Mouse (Mus musculus): ENCODE measurements around the gene Cryl1.

The Cryl1 gene

GRCm38 (mm10) chr14:57316662-57317600 is 81.4 kb downstream of the Cryl1 start:
- peak; percentile 74 for DNase-seq (ENCODE audit: low spot score)

- DNase-seq (ENCODE audit: low spot score) = peak; percentile 27
Measured at GRCm38 (mm10) chr14:57315976-57316375, 82.4 kb downstream of the Cryl1 start.

GRCm38 (mm10) chr14:57315551-57315950 is 82.8 kb downstream of the Cryl1 start:
- peak; percentile 31 for DNase-seq (ENCODE audit: low spot score)

GRCm38 (mm10) chr14:57301600-57302230 is 96.6 kb downstream of the Cryl1 start:
- no peak for DNase-seq (ENCODE audit: low spot score)

- no peak for DNase-seq (ENCODE audit: low spot score)
Measured at GRCm38 (mm10) chr14:57300530-57300929, 97.8 kb downstream of the Cryl1 start.

GRCm38 (mm10) chr14:57297672-57298071 is 100.7 kb downstream of the Cryl1 start:
- no peak for DNase-seq (ENCODE audit: low spot score)

- DNase-seq (ENCODE audit: low spot score) = no peak
Measured at GRCm38 (mm10) chr14:57291399-57291942, 106.9 kb downstream of the Cryl1 start.

GRCm38 (mm10) chr14:57289105-57289504 is 109.2 kb downstream of the Cryl1 start:
- DNase-seq (ENCODE audit: low spot score) = peak; percentile 43

GRCm38 (mm10) chr14:57283816-57284215 is 114.5 kb downstream of the Cryl1 start:
- DNase-seq (ENCODE audit: low spot score) = no peak

- DNase-seq (ENCODE audit: low spot score) = no peak
Measured at GRCm38 (mm10) chr14:57282591-57282990, 115.7 kb downstream of the Cryl1 start.

- DNase-seq (ENCODE audit: low spot score) = no peak
Measured at GRCm38 (mm10) chr14:57280835-57281234, 117.5 kb downstream of the Cryl1 start.

- DNase-seq (ENCODE audit: low spot score) = no peak
Measured at GRCm38 (mm10) chr14:57276481-57277012, 121.8 kb downstream of the Cryl1 start.

GRCm38 (mm10) chr14:57272341-57272740 is 126.0 kb downstream of the Cryl1 start:
- no peak for DNase-seq (ENCODE audit: low spot score)

GRCm38 (mm10) chr14:57271861-57272260 is 126.5 kb downstream of the Cryl1 start:
- DNase-seq (ENCODE audit: low spot score) = no peak

- DNase-seq (ENCODE audit: low spot score) = no peak
Measured at GRCm38 (mm10) chr14:57268900-57269299, 129.4 kb downstream of the Cryl1 start.

- DNase-seq (ENCODE audit: low spot score) = no peak
Measured at GRCm38 (mm10) chr14:57268344-57268743, 130.0 kb downstream of the Cryl1 start.

- no peak for DNase-seq (ENCODE audit: low spot score)
Measured at GRCm38 (mm10) chr14:57263943-57264342, 134.4 kb downstream of the Cryl1 start.

- DNase-seq (ENCODE audit: low spot score) = no peak
Measured at GRCm38 (mm10) chr14:57259341-57259740, 139.0 kb downstream of the Cryl1 start.

GRCm38 (mm10) chr14:57248661-57249060 is 149.7 kb downstream of the Cryl1 start:
- no peak for DNase-seq (ENCODE audit: low spot score)

GRCm38 (mm10) chr14:57246575-57246974 is 151.8 kb downstream of the Cryl1 start:
- DNase-seq (ENCODE audit: low spot score) = no peak

- no peak for DNase-seq (ENCODE audit: low spot score)
Measured at GRCm38 (mm10) chr14:57242978-57243377, 155.4 kb downstream of the Cryl1 start.

- DNase-seq (ENCODE audit: low spot score) = no peak
Measured at GRCm38 (mm10) chr14:57235276-57235675, 163.1 kb downstream of the Cryl1 start.

- DNase-seq (ENCODE audit: low spot score) = no peak
Measured at GRCm38 (mm10) chr14:57234711-57235110, 163.6 kb downstream of the Cryl1 start.

Measured in embryo, embryonic 10.5 days (tissue).